ENCODE assay signal across 8 mouse cellular contexts in the genomic region with DNA sequence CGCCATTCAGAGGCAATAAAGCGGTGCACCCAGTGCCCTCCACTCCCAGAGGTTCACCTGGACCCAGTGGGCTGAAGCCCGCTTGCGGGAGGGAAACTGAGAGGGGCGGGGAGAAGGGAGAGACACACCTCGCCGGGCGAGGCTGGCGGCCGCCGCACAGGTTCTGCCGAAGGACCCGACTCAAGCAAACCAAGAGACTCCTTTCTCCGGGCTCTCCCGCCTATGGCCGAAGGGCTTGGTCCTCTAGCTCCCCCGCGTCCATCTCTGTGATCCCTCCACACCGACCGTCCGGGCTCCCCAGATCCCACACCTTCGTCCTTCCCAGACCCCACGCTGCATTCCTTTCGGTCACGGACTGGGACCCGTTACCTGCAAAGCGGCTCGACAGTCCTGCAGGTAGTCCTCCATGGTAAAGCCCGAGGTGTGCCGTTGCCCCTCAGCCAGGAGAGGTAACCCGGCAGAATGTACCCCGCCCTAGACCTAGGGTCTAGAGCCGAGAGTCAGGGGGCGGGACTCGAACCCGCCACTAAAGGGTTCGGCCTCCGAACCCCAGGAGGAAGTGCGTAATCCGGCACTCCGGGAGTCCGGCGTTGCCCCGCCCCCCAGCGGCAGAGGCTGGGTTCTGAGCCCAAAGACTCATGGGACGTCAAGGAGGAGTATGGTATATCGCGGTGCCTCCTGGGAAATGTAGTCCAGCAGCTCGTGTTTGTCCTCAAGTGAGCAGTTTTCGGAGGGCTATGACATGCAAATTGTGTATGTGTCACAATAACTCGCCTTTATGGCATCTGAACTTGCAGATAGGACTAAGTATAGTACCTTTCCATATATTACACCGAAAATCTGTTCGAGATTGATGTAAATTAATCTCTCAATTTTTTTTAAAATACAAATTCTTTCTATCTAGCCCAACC. TPM values are rescaled to one million over a fixed set of nuclear protein-coding genes. Genes with fewer than 3 reads are reported as not detected.
DNase-seq lines count a peak whose midpoint lies in the region; ATAC-seq and TF ChIP-seq lines count a peak whose summit lies in the region.

A gene (plus strand): TSS at position 130 of the 911 bp plus-strand sequence.
A gene (minus strand): TSS at position 861 of the 911 bp plus-strand sequence.

- peak within 1 kb of the TSS; percentile 81 for H3K4me2 ChIP-seq in forebrain, postnatal 0 days (ENCODE audit: low read depth)
- peak within 1 kb of the TSS; percentile 72 for H3K4me2 ChIP-seq in lung, embryonic 15.5 days

- H3K9ac ChIP-seq in forebrain, postnatal 0 days: peak within 1 kb of the TSS; percentile 88
- H3K9ac ChIP-seq in lung, embryonic 15.5 days: peak within 1 kb of the TSS; percentile 76

- H3K9me3 ChIP-seq in G1E (replicated peaks): no peaks in the 10 kb centered on the region
- H3K9me3 ChIP-seq in forebrain, postnatal 0 days (ENCODE audit: low read length): no peaks in the 10 kb centered on the region
- no peaks in the 10 kb centered on the region for H3K9me3 ChIP-seq in lung, embryonic 15.5 days

- peak within 1 kb of the TSS; percentile 83 for H3K27ac ChIP-seq in forebrain, postnatal 0 days (ENCODE audit: low read depth, low read length)
- peak within 1 kb of the TSS; percentile 98 for H3K27ac ChIP-seq in lung, embryonic 15.5 days

- peak; percentile 86 for ATAC-seq in G1E (ENCODE audit: extremely low read depth, insufficient number of reproducible peaks, low FRiP score, poor library complexity, severe bottlenecking)
- peak; percentile 96 for ATAC-seq in forebrain, postnatal 0 days
- ATAC-seq in lung, embryonic 15.5 days (ENCODE audit: borderline replicate concordance, extremely low read depth, low FRiP score, low TSS enrichment): peak; percentile 90

- under 1% methylated on average over 53 of the region's 53 CpGs for WGBS in forebrain, postnatal 0 days
- WGBS in lung, embryonic 15.5 days: under 1% methylated on average over 53 of the region's 53 CpGs

- TF ChIP-seq CTCF in G1E (IDR thresholded peaks at IDR 0.05; ENCODE audit: low read depth, low read length): no peak
- peak; percentile 57 for TF ChIP-seq CTCF in forebrain, postnatal 0 days (IDR thresholded peaks at IDR 0.05; ENCODE audit: low read depth)

- peak; percentile 97 for DNase-seq in G1E (ENCODE audit: low spot score)
- peak; percentile 99 to 100 for DNase-seq in cerebellum, adult 18-20 months
- peak; percentile 98 for DNase-seq in forebrain, postnatal 0 days
- peak; percentile 99 for DNase-seq in heart, postnatal 4 days
- DNase-seq in layer of hippocampus, adult 8-10 months (ENCODE audit: low spot score in 2 of 2): peak; percentile 98
- peak; percentile 98 for DNase-seq in ovary, adult 18-20 months (ENCODE audit: low spot score)
- peak; percentile 99 for DNase-seq in thymus, postnatal 0 days (ENCODE audit: low spot score)

- peak within 1 kb of the TSS; percentile 78 for H3K4me3 ChIP-seq in G1E (ENCODE audit: low read depth, low read length)
- H3K4me3 ChIP-seq in forebrain, postnatal 0 days (ENCODE audit: low read depth, low read length): peak within 1 kb of the TSS; percentile 66
- H3K4me3 ChIP-seq in lung, embryonic 15.5 days: peak within 1 kb of the TSS; percentile 70

- H3K27me3 ChIP-seq in G1E (ENCODE audit: insufficient read depth, low read length): no peaks in the 10 kb centered on the region
- H3K27me3 ChIP-seq in forebrain, postnatal 0 days (ENCODE audit: insufficient read depth, low read length): no peaks in the 10 kb centered on the region
- H3K27me3 ChIP-seq in lung, embryonic 15.5 days: no peaks in the 10 kb centered on the region

- peaks cover 28% of the 10 kb centered on the region for H3K36me3 ChIP-seq in G1E (replicated peaks)
- no peaks in the 10 kb centered on the region for H3K36me3 ChIP-seq in forebrain, postnatal 0 days (ENCODE audit: insufficient read depth)
- no peaks in the 10 kb centered on the region for H3K36me3 ChIP-seq in lung, embryonic 15.5 days

- H3K4me1 ChIP-seq in G1E (ENCODE audit: insufficient read depth, low read depth, low read length): peaks cover 77% of the 10 kb centered on the region
- peaks cover 11% of the 10 kb centered on the region for H3K4me1 ChIP-seq in forebrain, postnatal 0 days (ENCODE audit: insufficient read depth)
- peaks cover 19% of the 10 kb centered on the region for H3K4me1 ChIP-seq in lung, embryonic 15.5 days

RNA-seq across cellular contexts. Expression of the first gene that starts in this region (rescaled TPM):
- total RNA-seq in G1E (2014; fragmentation: Nextera tagmentation): 49.1 and 49.7 TPM in 2 replicates
- 31.4 and 36.0 TPM in 2 replicates for total RNA-seq in G1E (2017)
- 77.5 and 97.0 TPM in 2 replicates for polyA plus RNA-seq in G1E (2012)
- total RNA-seq in forebrain, postnatal 0 days (2014; rRNA removed): 29.5 and 35.4 TPM in 2 replicates
- polyA plus RNA-seq in forebrain, postnatal 0 days (2015; fragmentation: Nextera tagmentation; extraction: Ambion mirVana): 33.6 and 38.9 TPM in 2 replicates
- 10 to 100 TPM; 23.1 to 28.0 TPM for total RNA-seq in heart, postnatal 4 days (2021)
- 10 to 100 TPM; 20.7 to 28.4 (median 23.9) TPM for total RNA-seq in layer of hippocampus, adult 8-10 months (2022)
- polyA plus RNA-seq in lung, embryonic 15.5 days (2015; fragmentation: Nextera tagmentation; extraction: Ambion mirVana): 38.1 and 41.6 TPM in 2 replicates
- 20.1 and 22.8 TPM in 2 replicates for polyA plus RNA-seq in thymus, postnatal 0 days (2015; fragmentation: Nextera tagmentation; extraction: Ambion mirVana)

RNA-seq across cellular contexts. Expression of the second gene that starts in this region (rescaled TPM):
- total RNA-seq in G1E (2014; fragmentation: Nextera tagmentation): 32.3 and 33.5 TPM in 2 replicates
- total RNA-seq in G1E (2017): 14.7 and 15.1 TPM in 2 replicates
- polyA plus RNA-seq in G1E (2012): 3.8 and 4.8 TPM in 2 replicates
- 47.2 and 59.0 TPM in 2 replicates for total RNA-seq in forebrain, postnatal 0 days (2014; rRNA removed)
- polyA plus RNA-seq in forebrain, postnatal 0 days (2015; fragmentation: Nextera tagmentation; extraction: Ambion mirVana): 51.4 and 60.4 TPM in 2 replicates
- total RNA-seq in heart, postnatal 4 days (2021): 10 to 100 TPM; 33.2 to 36.3 TPM
- 10 to 100 TPM; 19.2 to 22.4 (median 21.0) TPM for total RNA-seq in layer of hippocampus, adult 8-10 months (2022)
- 21.0 and 23.9 TPM in 2 replicates for polyA plus RNA-seq in lung, embryonic 15.5 days (2015; fragmentation: Nextera tagmentation; extraction: Ambion mirVana)
- polyA plus RNA-seq in thymus, postnatal 0 days (2015; fragmentation: Nextera tagmentation; extraction: Ambion mirVana): 9.0 and 10.1 TPM in 2 replicates

Comparison
In these comparisons a context has a peak if more than half of its experiments do, and no peak if none do; other contexts are left out.
1. Peak in every context shown above with its lines: DNase-seq, ATAC-seq, H3K4me3 ChIP-seq and H3K27ac ChIP-seq.